Mouse (Mus musculus) ovary, postnatal 14 days (tissue): ENCODE data around the gene Slc16a10.
A peak's percentile ranks its signal among the peaks of the same experiment; 100 is the strongest.

ENCODE experiments used
- DNase-seq: peaks from one replicate; pipeline ENCODE4 v3.0.0; 2022; ENCODE audit warnings: low spot score

Slc16a10 gene

DNA sequence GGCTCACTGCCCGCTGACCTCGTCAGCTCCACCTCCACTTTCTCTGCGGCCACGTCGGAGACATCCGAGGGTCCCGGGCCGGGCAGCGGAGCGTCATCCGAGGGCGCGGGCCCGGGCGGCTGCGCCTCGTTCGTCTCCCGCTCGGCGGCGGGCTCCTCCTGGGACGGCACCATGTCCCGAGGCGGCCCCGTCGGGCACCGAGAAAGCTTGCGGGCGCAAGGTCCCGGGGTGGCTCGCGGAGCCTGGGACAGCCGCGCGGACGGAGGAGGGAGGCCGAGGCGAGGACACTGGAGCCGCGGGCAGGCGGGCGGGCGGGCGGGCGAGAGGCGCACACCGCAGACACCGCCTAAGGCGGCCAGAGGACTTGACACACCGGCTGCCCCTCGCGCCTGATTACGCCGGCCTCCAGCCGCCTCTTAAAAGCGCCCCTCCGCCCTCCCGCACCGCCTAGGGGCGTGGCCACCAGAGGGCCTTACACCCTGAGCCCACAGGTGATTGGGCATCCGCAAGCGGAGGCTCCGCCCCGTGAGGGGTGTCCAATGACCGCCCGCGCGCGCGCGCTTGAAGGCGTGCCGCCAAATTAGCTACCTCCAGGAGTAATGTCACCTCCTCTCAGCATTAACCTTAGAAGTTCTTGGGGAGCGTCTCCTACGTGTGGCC, at the start of gene Slc16a10:
TSS of gene Slc16a10 (minus strand) at position 395 of the 660 bp plus-strand sequence.
- DNase-seq, result peak; percentile 85

DNA sequence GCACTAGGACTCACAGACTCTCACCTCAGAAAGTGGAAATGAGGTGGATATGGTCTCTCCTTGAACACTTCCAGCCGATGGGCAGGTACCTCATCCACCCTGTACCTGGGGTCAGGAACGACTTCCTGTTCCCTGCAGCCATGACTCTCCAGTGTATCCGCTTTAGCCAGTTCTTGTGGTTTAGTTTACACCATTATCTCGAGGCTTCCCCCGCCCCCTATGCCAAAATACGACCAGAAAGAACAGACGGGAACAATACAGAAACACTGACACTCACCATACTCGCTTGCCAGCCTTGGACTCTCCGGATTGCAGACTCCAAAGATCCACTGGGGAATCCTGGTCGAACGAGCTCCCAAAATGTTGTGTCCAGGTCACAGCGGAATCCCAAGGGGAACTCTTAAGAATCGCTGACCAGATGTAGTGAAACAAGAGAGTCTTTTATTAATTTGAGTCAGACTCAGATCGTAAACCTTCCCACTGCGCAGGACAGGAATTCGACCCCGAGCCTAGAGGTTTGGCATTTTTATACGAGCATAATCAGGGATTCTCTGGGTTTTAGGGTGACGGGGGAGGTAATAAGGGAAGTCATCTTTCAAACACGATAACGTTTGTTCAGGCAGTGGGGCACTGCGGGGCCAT, 49.4 kb upstream of the Slc16a10 start:
- DNase-seq, result peak; percentile 9

DNA sequence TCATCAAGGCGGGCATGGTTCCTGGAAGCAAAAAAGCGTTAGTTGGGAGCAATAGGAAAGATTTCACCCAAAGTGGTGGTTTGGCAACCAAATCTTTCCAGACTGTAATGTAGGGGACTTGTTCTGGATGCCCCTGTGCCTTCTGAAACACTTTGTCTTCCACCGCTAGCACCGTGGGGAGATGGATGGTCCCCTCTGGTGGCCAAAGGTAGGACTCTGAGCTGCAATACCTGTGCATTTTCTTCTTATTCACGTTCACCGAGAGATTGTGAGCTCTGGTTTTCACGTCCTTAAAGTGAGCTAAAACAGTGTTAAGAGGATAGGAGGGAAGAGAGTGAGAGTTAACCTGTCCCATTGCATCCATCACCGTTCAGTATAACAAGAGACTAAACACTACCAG, 48.8 kb upstream of the Slc16a10 start:
- no peak for DNase-seq

DNA sequence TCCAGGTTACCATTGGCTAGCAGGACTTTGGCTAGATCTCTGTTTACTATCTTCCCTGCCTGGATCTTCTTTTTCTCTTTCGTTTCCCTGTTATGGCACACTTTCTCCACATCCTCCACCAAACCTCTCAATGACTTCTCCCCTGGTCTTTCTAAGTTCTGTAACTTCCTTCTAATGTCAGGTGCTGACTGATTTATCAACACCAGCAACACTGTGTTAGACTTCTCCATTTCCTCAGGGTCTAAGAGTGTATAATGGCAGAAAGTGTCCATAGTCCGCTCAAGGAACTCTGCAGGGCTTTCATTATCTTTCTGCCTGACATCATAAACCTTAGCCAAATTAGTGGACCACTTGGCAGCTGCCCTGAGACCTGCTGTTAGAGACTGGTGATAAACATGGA, 47.6 kb upstream of the Slc16a10 start:
- DNase-seq, result no peak

DNA sequence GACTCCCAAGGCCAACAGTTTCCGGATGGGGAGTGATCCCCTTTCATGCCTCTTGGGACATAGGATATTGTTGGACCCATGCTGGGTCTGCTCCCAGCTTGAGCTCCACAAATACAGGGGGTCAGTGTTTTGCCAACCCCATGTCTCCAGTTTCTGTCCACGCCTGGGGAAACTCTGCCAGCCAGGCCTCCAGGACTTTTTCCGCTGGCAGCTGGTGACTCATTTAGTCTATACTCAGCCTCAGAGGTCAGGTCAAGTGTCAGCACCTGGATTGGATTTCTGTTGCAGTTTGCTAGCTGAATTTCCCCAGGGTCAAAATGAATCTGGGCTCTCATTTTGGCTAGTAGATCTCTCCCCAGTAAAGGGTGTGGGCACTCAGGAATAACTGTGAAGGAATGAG, 46.8 kb upstream of the Slc16a10 start:
- no peak for DNase-seq

DNA sequence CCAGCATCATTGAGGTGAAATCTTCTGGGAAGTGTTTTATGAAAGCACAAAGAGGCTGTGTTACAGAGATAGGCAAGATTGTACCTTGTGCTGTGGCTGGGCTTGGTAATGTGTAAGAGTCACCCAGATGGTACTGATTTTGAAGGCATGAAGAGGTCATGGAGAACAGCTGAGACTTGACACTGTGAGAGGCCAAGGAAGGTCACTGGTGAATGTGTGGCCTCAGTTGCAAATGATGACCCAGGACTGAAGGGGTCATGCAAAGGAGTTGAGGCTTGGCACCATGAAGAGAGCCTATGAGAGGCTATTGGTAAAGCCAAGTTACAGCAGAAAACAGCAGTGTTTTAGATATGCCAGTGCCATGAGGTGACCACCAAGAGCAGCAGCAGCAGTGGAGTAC, 43.9 kb upstream of the Slc16a10 start:
- DNase-seq, result no peak

DNA sequence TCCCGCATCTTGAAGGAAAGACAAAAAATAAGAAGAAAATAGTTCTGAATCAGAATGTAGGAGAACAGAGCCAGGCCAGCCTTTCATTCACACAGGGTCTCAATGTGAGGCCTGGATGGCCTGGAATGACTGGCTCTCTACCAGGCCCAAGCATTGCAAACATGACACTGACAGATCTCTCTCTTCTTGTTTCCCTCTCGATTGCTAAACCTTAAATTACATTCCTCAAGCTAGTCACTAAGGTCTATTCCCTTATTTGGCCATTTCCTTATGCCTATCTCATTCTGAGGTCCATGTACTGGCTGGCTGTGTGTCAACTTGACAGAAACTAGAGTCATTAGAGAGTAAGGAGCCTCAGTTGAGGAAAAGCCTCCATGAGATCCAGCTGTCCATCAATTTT, 38.0 kb upstream of the Slc16a10 start:
- no peak for DNase-seq

DNA sequence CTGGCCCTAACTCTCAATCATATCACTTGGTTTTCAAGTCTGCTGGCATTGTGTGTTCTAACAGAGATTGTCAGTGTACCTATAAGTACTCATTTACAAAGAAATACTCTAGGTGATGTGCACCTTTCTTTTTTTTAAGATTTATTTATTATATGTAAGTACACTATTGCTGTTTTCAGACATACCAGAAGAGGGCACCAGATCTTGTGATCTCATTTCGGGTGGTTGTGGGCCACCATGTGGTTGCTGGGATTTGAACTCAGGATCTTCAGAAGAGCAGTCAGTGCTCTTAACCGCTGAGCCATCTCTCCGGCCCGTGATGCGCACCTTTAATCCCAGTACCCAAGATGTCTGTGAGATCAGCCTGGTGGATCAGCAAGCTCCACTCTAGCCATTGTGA, 37.1 kb upstream of the Slc16a10 start:
- DNase-seq, result no peak

DNA sequence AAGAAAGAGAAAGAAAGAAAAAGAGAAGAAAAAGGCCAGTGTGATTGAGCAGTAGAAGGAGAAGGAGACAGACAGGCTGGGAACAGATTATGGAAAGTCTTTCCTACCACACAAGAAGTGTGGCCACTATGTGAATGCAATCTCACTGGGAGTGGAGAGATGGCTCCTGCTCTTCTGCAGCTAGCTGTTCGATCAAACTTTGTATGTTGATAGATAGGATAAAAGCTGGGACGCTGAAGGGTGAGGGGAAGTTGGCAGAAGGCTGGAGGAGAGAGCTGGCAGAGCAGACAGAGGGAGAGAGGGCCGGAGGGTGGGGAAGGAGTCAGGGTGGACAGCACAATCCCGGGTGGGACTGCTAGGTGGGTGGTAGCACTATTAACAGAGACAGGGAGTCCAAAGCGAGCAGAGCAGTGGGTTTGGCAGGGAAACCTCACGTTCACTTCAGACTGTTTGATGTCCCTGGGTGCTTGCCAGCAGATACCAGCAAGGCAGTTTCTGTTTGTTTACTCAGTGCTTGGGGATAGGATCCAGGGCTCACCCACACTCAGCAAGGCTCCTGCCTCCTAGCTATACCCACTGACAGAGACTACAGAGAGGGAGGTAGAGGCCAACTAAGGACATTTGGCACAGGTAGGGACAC, 35.4 kb upstream of the Slc16a10 start:
- DNase-seq, result peak; percentile 24

DNA sequence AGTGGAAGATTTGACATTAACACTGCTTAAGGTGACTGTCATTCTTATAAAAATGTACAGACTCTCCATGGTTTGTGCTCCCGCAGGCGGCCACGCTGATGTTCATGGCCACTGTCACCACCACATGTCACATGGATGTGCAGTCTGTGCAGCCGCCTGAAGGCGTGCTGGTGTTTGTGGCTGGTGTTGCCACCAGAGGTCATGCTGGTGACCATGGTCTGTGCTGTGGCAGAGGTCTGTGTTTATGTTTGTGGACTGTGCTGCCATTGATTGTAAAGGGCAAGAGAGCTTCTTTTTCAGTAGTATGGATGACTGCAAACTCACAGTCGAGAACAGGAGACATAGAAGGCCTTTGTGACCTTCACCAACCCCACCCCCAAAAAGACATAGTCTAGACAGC, 30.1 kb upstream of the Slc16a10 start:
- DNase-seq, result no peak

DNA sequence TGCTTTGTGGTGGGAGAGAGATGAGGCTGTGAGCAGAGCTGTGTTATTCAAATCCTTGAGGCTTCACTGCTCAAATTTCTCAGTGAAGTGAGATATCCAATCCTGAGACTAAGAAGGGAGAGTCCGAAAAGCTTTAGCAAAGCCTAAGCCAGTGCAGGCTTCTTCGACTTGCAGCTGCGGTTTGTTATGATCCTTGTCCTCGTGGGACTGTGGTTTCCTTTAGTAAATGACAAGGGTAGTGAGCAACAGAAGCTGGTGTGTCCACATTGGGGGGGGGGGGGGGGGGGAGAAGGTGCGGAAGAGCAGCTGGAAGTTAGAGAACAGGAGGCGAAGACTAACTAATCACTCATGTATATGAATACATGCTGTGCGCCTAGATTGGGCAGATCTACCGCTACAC, 29.2 kb upstream of the Slc16a10 start:
- DNase-seq, result no peak

DNA sequence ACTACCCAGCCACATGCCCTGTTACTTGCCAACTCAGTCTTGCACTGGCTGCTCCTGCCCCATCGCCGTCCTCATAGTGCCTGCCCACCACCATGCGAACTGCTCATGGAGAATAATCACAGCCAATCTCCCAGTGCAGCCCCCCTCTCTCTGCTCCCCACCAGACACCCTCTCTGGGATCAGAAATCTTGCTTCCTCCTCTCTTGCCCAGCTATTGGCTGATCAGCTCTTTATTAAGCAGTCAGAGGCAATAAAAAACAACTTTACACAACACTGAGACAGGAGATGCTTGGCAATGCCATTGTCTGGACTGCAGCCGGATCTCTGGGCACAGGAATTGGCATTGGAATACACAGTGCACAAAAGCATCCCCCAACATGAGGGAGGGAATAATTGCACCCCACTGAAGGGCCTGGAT, 28.1 kb upstream of the Slc16a10 start:
- no peak for DNase-seq

DNA sequence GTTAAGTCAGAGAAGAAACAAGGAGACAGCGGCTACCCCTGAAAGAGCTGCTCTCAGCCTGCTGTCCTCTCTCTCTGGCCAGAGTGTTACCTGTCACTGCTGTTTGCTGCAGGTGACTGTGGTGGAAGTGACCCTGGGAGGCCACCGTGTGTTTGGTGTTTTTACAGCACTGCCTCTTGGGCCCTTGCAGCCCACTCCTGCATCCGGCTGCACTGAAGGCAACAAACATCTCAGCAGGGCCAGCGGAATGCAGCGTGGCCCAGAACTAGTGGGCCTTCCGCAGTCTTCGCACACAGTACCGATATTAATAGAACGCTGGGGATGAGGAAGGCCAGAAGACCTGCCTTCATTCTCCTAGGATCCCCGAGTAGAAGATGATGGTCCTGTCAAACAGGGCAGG, 27.5 kb upstream of the Slc16a10 start:
- no peak for DNase-seq

DNA sequence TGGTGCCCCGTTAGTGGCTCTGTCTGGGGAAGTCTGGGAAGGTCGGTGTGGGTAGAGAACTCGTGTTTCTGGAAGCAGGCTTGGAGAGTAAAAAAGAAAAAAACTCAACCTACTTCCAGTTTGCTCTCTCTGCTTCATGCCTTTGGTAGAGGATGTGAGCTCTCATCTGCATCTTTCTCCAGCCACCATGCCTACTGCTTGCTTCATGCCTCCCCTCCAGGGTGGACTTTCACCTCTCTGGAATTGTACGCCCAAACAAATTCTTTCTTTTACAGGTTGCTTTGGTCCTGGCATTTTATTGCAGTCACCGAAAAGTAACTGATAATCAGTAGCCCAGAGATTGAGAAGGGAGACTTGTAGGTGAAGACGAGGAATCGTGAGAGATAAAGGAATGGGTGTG, 27.0 kb upstream of the Slc16a10 start:
- no peak for DNase-seq

DNA sequence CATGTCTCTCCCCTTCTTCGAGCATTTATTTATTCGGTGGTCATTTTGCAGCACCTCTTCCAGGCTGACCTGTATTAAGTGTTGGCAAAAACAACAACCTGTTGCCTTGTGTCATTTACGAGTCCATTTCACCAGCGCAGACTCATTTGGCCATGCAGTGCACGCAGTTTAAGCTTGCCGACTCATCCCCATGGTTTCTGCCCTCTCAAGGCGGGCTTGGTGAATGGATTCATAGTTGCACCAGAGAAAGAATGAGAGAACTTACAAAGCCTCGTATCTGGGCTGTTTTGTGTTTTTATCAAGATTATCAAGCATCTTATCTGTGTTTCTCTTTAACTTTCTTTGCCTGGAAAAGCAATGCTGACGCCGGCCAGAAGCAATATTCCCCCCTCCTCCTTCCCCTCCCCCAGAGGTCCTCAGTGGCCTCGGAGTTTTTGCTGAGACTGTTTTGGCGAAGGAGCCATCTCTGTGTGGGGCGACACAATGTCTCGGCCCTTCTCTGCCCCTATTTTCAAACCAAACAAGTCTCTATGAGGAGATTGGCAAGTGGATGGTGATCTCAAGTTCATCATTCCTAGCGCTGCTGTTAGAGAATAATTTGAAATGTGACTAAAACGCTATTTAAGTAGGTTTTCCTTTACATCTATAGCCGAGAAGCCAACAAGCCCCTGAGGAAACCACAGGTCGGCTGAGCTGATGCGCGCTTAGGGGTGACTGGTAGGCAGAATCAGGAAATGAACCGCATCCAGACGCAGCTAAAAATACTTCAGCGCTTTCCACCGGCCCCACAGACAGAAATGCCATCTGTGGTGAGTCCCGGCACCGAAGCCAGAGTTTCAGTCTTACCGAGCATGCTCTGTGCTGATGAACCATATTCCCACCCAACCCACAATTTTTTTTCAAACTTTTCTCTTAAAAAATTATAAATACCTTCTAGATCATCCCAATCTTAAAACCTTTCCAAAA, 22.6 kb upstream of the Slc16a10 start:
- DNase-seq, result no peak

DNA sequence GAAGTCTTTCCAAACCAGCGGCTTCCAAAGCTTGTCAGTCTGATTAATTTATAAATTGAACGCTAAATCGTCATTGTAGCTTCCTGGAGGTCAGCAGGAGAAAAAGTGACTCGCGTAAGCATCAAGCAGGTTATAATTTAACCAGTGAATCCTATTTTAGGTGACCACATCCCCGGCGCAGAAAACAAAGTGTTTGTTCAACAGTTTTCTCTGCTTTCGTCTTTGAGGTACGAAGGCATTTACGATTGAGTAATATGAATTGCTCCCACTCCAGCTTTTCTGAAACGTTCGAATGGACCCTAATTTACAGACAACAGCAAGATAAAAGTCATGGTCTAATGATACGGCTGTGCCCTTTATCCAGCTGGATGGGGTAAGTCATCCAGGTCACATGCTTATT, 21.9 kb upstream of the Slc16a10 start:
- no peak for DNase-seq

DNA sequence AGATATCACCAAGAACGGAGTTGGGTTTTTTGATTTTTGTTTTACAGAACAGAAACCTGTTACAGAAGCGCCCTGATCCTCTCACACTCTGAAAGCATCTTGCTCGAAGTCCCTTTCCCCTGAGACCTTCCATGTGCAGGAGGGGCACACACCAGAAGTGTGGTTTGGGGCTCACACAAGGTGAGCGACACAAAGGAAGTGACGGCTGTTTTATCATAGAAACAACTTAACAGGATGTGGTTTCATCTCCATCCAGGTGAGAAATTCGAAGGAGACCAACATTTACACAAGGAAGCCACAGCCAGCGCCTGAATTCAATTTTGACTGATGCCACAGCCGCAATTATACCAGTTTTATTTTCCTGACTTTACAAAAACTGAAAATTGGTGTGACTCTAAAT, 21.3 kb upstream of the Slc16a10 start:
- DNase-seq, result no peak

DNA sequence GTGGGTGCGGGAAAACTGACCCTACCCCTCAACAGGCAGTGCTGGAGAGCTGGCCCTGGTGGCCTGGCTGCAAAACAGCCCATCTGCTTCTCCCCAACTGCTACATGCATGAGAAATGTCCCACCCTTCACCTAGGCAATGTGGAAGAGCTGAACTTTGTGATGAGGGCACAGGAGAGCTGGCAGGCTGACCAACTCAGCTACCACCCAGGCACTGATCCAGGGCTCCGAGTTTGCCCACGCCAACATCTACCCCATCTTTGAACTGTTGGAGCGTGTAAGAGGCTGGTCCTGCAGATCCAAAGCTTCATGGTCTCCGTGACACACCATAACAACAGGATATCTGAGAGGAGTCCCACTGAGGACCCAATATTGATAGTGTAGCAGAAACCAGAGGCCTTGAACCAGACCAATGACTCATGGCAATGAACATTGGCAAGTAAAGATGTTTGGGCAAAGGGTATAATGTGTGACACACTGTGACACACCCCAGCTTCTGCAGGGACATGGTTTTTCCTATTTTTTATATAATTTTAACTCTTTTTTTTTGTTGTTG, 19.7 kb upstream of the Slc16a10 start:
- DNase-seq, result no peak

DNA sequence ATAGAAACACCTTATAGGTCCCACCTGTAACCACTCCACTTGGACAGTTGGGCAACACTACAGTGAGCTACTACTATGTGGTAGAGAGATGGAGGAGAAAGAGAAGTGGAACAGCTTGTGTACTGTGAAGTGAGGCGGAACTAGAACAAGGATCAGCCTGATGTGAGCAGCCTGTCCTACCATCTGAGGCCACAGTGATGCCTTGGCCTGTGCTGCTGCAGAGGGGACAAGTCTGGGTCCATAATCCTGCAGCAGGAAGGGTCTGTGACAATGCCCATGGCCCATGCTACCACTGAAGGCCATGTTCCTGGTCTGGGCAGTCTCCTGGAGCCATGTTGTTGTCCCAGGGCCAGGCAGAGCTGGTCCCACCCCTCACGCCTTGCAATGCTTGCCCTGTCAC, 19.2 kb upstream of the Slc16a10 start:
- no peak for DNase-seq

DNA sequence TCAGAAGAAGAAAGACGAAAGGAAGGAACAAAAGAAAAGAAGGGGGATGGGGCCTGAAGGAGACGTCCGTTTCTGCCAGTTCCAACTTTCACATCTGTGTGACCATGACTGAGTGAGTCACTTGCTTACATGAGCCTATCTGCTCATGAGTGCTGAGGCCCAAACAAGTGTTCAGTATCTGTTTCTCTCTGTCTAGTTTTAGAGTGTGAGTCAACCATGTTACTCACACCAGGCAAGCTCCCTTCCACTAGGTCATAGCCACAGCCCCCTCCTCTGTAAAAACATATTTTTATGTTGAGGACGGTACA, 10.4 kb upstream of the Slc16a10 start:
- DNase-seq, result no peak

DNA sequence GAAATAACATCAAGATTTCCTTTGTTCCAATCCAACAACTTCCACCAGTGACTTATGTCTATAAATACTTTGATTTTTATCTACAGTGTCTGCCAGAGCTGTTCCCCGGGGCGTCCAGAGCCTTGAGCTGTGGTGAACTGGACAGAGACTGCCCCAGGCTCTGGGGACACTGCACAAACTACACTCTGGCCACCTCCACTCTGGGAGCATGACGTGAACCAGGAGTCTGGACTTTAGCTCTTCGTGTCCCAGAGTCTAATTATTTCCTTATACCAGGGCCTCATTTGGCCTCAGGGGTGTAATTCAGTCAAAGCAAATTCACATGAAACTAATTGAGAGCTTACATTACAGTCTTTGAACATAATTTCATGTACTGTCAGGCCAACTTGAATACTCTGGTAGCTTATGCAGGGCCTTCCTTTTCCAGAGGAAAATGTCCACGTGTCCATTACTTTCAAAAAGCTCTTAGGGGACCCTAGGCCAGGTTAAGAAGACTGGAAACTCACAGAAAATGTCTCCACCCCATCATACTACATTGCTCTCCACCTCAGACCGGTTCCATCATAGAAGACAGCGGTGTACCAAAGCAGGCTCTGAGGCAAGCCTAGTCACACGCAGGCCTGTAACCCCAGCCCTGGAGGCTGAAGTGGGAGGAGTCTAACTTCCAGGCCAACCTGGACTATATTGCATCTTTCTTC, 9.9 kb upstream of the Slc16a10 start:
- DNase-seq, result no peak
